Mouse (Mus musculus): ENCODE data around the gene Dgkg.
A peak's percentile ranks its signal among the peaks of the same experiment; 100 is the strongest.

Gene Dgkg

GRCm38 (mm10) chr16:22656533-22657444 is at the start of gene Dgkg:
Dgkg (minus strand) TSS chr16:22657221.
- DNase-seq (ENCODE audit: low read depth): peak; percentile 20

GRCm38 (mm10) chr16:22704946-22705345 is 47.9 kb upstream of the Dgkg start:
- no peak for DNase-seq (ENCODE audit: low read depth)

- no peak for DNase-seq (ENCODE audit: low read depth)
These were observed 47.1 kb upstream of the Dgkg start for GRCm38 (mm10) chr16:22704136-22704535.

- no peak for DNase-seq (ENCODE audit: low read depth)
These were observed 42.1 kb upstream of the Dgkg start for GRCm38 (mm10) chr16:22698846-22699760.

- no peak for DNase-seq (ENCODE audit: low read depth)
These were observed 41.1 kb upstream of the Dgkg start for GRCm38 (mm10) chr16:22698101-22698500.

GRCm38 (mm10) chr16:22689622-22690021 is 32.6 kb upstream of the Dgkg start:
- no peak for DNase-seq (ENCODE audit: low read depth)

- no peak for DNase-seq (ENCODE audit: low read depth)
These were observed 30.8 kb upstream of the Dgkg start for GRCm38 (mm10) chr16:22687711-22688230.

- no peak for DNase-seq (ENCODE audit: low read depth)
These were observed 26.6 kb upstream of the Dgkg start for GRCm38 (mm10) chr16:22683605-22684004.

GRCm38 (mm10) chr16:22682727-22683126 is 25.7 kb upstream of the Dgkg start:
- no peak for DNase-seq (ENCODE audit: low read depth)

GRCm38 (mm10) chr16:22679641-22680040 is 22.6 kb upstream of the Dgkg start:
- DNase-seq (ENCODE audit: low read depth): no peak

- no peak for DNase-seq (ENCODE audit: low read depth)
These were observed 17.6 kb upstream of the Dgkg start for GRCm38 (mm10) chr16:22674636-22675035.

GRCm38 (mm10) chr16:22674164-22674563 is 17.1 kb upstream of the Dgkg start:
- no peak for DNase-seq (ENCODE audit: low read depth)

GRCm38 (mm10) chr16:22664033-22664432 is 7.0 kb upstream of the Dgkg start:
- no peak for DNase-seq (ENCODE audit: low read depth)

GRCm38 (mm10) chr16:22663136-22663535 is 6.1 kb upstream of the Dgkg start:
- no peak for DNase-seq (ENCODE audit: low read depth)

GRCm38 (mm10) chr16:22661076-22661475 is 4.1 kb upstream of the Dgkg start:
- DNase-seq (ENCODE audit: low read depth): no peak

GRCm38 (mm10) chr16:22657874-22658789 is 1.1 kb upstream of the Dgkg start:
- DNase-seq (ENCODE audit: low read depth): peak; percentile 21

- DNase-seq (ENCODE audit: low read depth): no peak
These were observed 1.2 kb downstream of the Dgkg start for GRCm38 (mm10) chr16:22655812-22656211.

- DNase-seq (ENCODE audit: low read depth): no peak
These were observed 1.8 kb downstream of the Dgkg start for GRCm38 (mm10) chr16:22655223-22655622.

GRCm38 (mm10) chr16:22654477-22654835 is 2.6 kb downstream of the Dgkg start:
- DNase-seq (ENCODE audit: low read depth): no peak

GRCm38 (mm10) chr16:22653817-22654476 is 3.1 kb downstream of the Dgkg start:
- DNase-seq (ENCODE audit: low read depth): no peak

- DNase-seq (ENCODE audit: low read depth): no peak
These were observed 5.8 kb downstream of the Dgkg start for GRCm38 (mm10) chr16:22651244-22651643.
